Mouse (Mus musculus): ENCODE results near the gene Maoa.

Gene Maoa

DNA sequence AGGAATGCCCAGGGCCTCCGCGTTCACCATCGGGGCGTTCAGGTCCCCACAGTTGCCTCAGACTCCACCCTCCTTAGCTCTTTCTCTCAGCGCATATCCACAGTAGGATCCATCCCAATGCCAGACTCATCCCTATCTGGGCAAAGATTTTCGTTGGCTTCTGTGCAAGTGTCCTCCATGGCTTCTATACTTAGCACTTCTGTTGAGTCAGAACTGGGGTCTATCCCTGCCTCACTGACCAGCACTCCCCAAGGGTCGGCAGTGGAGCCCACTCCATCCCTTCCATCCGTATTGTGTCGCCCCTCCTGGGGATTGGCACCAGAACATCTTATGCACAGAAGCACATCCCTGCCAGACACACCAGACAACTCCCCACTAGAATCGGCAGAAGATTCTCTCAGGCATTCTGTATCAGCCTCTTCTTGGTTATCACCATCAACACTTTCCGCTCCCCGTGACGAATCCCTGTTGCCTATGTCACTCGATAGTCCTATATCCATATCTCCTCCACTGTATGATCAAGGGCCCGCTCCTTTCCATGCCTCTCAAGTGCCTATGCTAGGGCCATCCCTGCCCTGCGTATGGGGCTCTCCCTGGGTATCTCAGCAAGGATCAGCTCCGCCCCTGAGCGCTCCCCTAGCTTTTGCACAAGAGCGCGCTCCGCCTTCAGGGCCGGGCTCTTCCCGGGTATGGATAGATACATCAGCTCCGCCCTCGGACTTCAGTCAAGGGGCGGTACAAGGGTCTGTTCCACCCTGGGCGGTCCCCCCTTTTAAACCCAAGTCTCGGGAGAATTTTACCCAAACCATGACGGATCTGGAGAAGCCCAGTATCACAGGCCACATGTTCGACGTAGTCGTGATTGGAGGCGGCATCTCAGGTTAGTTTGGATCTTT, at the start of gene Maoa:
TSS of gene Maoa (plus strand) at position 665 of the 896 bp plus-strand sequence.
- peak; percentile 98 for DNase-seq

DNA sequence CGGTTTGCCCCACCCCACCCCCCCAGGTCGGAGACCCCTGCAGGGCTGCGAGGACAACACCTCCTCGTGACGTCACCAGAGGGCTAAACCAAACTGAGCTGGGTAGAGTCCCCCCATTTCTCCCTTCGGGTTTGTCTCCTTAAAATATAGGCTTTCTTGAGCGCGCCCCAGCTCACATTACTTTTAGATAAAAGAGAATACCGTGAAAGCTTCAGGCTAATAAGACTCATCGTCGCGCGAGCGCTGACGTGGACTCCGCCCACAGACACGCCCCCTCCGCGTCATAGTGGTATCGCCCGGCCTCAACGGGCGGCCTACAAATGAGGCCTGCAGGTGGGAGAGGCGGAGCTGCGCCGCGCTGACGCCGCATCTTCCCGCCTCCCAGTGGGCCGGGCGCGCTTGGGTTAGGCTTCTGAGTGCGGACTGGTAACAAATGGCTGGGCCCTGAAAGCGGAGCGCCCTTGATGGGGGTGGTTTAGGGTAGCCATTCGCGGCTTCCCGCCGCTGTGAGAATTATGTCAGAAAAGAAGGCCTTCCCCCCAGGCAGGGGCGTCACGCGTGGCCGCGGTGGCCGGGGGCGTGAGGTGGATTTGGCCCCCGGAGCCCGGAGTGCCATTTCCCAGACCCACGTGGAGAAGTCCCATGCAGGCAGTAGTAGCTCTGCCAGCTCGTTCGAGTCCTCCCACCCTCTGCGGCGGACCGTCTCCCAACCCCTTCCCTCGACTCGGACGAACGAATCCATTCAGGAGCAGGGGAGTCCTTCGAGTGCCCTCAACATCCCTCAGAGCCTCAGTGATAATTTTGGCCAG, 1.1 kb upstream of the Maoa start:
- peak; percentile 99 for DNase-seq

DNA sequence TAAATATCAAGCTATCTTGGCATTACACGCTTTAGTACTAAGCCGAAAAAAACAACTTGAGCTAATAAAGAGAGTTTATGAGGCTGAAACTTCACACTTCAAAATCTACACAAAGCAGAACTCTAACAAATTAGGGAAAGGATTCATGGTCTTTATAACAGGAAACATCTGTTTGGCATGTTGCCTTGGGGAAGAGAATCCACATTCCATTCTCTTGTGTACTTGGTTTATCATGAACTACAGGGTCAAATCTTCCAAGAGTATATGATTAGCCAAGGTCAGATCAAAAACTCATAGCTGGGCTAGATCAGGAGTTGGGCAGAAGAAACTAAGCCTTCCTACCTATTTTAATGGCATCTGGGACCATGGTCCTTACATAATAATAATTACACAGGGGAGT, 37.0 kb downstream of the Maoa start:
- DNase-seq: peak; percentile 78

DNA sequence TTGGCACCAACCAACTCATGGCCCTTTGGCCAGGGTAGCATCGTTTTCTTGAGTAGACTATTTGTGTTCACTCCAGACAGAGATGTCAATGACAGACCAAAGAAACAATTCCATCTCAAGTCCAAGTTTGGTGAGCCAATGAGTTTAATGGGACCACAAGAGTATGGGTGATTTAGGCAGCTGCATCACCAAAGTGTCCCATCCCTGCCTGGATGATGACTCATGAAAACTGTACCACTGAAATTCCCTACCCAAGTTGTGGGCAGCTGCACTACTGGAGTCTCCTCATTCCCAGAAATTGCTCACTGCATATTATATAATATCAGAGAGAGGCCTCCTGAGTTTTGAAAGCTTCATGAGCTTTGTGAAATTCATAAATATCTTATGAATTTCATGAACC, 86.6 kb downstream of the Maoa start:
- DNase-seq: no peak

DNA sequence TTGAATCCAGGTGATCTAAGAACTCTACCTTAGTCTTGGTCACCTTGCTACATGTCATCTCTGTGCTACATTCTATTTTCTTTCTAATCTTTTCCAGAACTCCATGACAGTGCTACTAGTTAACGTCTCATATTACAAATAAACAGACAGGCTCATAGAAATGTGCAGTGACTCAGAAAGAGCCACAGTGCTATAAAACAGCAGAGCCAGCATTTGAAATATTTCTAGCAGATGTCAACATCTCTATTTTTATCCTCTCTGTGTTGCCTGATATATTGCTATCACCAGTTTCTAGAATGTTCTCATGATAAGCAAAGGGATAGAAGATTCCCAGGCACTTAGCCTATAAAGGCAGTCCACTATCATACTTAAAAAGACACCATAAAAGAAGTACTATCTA, 94.5 kb downstream of the Maoa start:
- DNase-seq: no peak
